Mouse (Mus musculus) olfactory bulb, adult 2 months (tissue): Measurements from ENCODE around the gene Kcnn3. TPM values are rescaled to one million over a fixed set of nuclear protein-coding genes. Genes with fewer than 3 reads are reported as not detected.

ENCODE experiments used
- H3K27ac ChIP-seq: fragments of 200-500 bp; 2 replicates; pipeline ENCODE4 v1.5.1; 2012; ENCODE audit warnings: low read depth, low read length; ENCODE audit not compliant: insufficient read depth
- H3K4me1 ChIP-seq: fragments of 200-500 bp; 2 replicates; pipeline ENCODE4 v1.6.1; 2012; ENCODE audit warnings: low read length; ENCODE audit not compliant: control insufficient read depth, insufficient read depth
- H3K4me3 ChIP-seq: fragments of 200-500 bp; 2 replicates; pipeline ENCODE4 v1.5.1; 2012; ENCODE audit warnings: mild to moderate bottlenecking, low read depth, low read length, moderate library complexity; ENCODE audit not compliant: insufficient read depth
- CTCF ChIP-seq: fragments of 200-500 bp; IDR thresholded peaks from 2 replicates; pipeline ENCODE4 v1.5.1; 2012; ENCODE audit warnings: low read depth, mild to moderate bottlenecking, low read length, moderate library complexity; ENCODE audit not compliant: insufficient read depth
- POLR2A ChIP-seq: fragments of 200-500 bp; IDR thresholded peaks from 2 replicates; pipeline ENCODE4 v1.6.1; 2012; ENCODE audit warnings: mild to moderate bottlenecking, low read depth, low read length, moderate library complexity; ENCODE audit not compliant: insufficient read depth
- WGBS: fragments of 180-500 bp; shearing (Covaris S2); methylation state at CpG from one replicate; pipeline ENCODE4 v1.1.7; 2018; 5-methylcytosine and 5-hydroxymethylcytosine counted together
- polyA plus RNA-seq: library from polyadenylated mRNA; stranded (reverse); fragments of >200 nt; gene quantifications from 2 replicates; pipeline ENCODE4 v1.2.4, GENCODE M21; 2012; ENCODE audit warnings: low replicate concordance; ENCODE audit not compliant: missing spikeins, insufficient read depth, insufficient read length

The Kcnn3 gene
- polyA plus RNA-seq, 1 experiment = not detected

DNA sequence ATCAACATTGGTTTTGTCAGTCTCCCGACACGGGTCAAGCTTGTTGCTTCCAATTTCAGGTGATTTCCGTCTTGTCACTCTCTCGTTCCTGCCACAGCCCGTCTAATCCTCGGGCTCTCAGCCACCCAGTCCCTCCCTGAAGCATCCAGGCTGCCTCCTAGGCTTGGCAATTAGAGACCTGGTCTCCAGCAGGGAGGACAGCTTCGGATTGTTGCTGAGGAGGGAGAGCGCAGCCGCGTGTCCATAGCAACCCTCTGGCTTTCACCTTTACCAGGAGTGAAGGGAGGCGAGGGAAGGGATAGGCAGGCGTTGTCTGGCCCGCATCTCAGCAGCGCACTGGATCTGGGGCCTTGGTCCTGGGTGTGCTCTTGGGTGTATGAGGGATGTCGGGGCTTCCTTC lies 8.6 kb upstream of the Kcnn3 start:
- TF ChIP-seq CTCF (no peak), POLR2A (no peak)
- Histone ChIP-seq H3K4me1 (peaks cover 13% of the 10 kb centered on the region), H3K4me3 (no peak overlapping the region), H3K27ac (no peak overlapping the region)
- WGBS = 28% methylated on average over 15 of the region's 15 CpGs

DNA sequence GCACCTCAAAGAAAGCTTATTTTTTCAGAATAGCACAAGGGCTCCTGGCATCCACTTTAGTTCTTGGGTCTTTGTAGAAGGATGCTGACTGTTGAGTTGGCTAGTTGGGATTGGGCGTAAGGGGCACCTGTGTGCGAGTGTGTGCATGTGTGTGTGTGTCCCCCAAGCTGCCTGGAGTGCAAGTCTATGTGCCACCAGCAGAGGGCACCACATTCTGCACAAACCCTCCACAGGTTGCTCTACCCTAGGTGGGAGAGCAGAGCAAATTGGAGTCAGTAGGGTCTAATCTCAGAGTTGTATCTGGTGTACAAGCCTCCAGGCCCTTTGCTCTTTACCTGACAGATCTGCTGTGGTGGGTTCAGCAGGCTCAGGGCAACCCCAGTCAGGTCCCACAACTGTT lies 7.7 kb upstream of the Kcnn3 start:
- H3K4me1 ChIP-seq = peaks cover 13% of the 10 kb centered on the region
- no peak overlapping the region for H3K27ac ChIP-seq
- no peak overlapping the region for H3K4me3 ChIP-seq
- WGBS = 92% methylated on average over 2 of the region's 2 CpGs
- TF ChIP-seq POLR2A (no peak), CTCF (peak; percentile 42; the same call in 1 of the 2 replicates)

DNA sequence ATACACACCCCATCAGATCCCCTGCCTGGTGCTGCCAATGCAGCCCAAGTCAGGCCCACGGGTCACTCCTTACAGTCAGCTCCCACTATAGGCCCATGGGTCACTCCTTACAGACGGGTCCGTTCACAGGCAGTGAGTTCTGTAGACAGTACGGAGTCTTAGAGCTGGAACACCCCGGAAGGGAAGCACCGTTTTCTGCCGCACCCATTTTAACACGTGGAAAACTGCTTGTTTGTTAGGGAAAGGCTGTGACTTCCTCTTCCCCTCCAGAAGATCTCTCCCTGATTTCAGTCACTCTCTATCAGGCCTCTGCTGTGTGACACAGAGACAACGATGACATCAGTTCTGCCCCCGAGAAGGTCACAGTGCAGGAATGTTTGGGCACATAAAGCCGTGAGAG lies 4.5 kb upstream of the Kcnn3 start:
- H3K27ac ChIP-seq = no peak overlapping the region
- WGBS = 79% methylated on average over 11 of the region's 11 CpGs
- TF ChIP-seq CTCF = no peak
- TF ChIP-seq POLR2A = no peak
- H3K4me1 ChIP-seq = peaks cover 11% of the 10 kb centered on the region
- no peak overlapping the region for H3K4me3 ChIP-seq

DNA sequence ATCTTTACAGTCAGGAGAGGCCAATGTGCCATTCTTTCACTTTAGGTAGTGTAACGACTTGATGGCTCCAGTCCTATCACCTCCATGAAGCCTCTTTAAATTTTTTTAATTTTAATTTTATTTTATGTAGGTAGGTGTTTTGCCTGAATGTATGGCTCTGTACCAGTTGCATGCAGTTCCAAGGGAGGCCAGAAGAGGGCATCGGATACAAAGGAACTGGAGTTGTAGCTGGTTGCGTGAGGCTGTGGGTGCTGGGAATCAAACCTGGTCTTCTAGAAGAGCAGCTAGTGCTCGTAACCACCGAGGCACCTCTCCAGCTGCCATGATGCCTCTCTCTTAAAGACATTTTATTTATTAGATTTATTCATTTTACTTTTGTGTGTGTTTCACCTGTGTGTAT lies 3.6 kb upstream of the Kcnn3 start:
- no peak overlapping the region for H3K27ac ChIP-seq
- H3K4me1 ChIP-seq = peaks cover 17% of the 10 kb centered on the region
- WGBS = 96% methylated on average over 5 of the region's 5 CpGs
- no peak overlapping the region for H3K4me3 ChIP-seq
- no peak for TF ChIP-seq POLR2A

DNA sequence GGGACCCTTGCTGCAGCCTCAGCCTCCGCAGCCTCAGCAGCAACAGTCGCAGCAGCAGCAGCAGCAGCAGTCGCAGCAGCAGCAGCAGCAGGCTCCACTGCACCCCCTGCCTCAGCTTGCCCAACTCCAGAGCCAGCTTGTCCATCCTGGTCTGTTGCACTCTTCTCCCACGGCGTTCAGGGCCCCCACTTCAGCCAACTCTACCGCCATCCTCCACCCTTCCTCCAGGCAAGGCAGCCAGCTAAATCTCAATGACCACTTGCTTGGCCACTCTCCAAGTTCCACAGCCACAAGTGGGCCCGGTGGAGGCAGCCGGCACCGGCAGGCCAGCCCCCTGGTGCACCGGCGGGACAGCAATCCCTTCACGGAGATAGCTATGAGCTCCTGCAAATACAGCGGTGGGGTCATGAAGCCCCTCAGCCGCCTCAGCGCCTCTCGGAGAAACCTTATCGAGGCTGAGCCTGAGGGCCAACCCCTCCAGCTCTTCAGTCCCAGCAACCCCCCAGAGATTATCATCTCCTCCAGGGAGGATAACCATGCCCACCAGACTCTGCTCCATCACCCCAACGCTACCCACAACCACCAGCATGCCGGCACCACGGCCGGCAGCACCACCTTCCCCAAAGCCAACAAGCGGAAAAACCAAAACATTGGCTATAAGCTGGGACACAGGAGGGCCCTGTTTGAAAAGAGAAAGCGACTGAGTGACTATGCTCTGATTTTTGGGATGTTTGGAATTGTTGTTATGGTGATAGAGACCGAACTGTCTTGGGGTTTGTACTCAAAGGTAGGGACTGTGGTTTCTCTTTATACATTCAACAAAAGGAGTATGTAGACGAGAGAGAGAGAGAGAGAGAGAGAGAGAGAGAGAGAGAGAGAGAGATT lies 896 bp downstream of the Kcnn3 start:
- TF ChIP-seq POLR2A (no peak), CTCF (no peak)
- 2% methylated on average over 25 of the region's 25 CpGs for WGBS
- 0 out of 2 replicates have a peak overlapping the region, but pooled peaks have one; percentile 16 for H3K27ac ChIP-seq
- H3K4me3 ChIP-seq = peak overlapping the region; percentile 50
- H3K4me1 ChIP-seq = peaks cover 40% of the 10 kb centered on the region

DNA sequence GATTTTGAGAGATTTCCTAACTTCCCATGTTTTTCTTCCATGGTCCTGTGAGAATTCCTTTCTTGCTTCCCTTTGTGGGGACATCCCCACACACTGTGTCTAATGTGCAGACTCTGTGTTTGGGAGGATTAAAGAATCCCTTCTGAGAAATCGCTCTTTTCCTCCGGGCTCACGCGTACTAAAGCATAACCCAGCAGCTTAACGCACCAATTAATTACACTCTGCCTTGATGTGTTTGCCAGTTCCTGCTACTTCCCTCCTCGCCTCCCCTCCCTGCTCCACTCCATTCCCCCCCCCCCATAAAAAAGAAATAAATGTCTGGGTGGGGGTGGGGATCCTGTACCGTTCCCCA lies 1.5 kb downstream of the Kcnn3 start:
- WGBS = 0% methylated on average over 7 of the region's 7 CpGs
- Histone ChIP-seq H3K27ac (no peak overlapping the region; the same call in 1 of the 2 replicates), H3K4me1 (peaks cover 41% of the 10 kb centered on the region), H3K4me3 (peak overlapping the region; percentile 51)
- TF ChIP-seq CTCF (no peak), POLR2A (no peak)

DNA sequence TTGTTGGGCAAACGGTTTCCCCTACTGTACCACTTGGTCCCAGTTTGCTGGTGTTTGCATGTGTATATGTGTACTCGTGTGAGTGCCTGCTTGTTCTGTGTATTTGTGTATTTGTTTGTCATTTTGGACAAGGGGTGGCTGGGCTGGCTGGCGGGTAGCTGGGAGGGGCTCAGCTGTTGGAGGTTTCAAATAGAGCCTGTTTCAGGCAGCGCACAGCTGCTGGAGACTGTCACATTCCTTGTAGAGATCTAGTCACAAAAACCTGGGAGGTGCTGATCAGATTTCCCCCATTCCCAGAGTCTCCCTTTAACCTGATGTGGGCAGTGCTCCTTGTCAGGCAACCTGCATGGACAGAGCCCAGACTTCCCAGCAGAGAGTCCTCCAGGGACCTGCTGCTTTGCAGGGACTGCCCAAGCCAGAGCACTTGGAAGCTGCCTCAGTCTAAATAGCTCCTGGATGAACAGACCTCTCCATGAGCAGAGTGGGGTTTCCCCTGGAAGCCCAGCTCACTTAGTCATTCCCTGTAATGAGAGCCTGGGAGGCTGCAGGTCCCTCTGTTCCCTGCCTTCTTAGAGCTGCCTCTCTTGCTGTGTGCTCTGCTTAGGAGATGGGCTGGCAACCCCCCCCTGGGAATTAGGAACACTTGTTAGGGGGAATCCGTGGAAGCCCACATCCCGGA lies 2.6 kb downstream of the Kcnn3 start:
- Histone ChIP-seq H3K4me1 (peaks cover 47% of the 10 kb centered on the region), H3K27ac (0 out of 2 replicates have a peak overlapping the region, but pooled peaks have one; percentile 15)
- TF ChIP-seq POLR2A (no peak), CTCF (no peak)

DNA sequence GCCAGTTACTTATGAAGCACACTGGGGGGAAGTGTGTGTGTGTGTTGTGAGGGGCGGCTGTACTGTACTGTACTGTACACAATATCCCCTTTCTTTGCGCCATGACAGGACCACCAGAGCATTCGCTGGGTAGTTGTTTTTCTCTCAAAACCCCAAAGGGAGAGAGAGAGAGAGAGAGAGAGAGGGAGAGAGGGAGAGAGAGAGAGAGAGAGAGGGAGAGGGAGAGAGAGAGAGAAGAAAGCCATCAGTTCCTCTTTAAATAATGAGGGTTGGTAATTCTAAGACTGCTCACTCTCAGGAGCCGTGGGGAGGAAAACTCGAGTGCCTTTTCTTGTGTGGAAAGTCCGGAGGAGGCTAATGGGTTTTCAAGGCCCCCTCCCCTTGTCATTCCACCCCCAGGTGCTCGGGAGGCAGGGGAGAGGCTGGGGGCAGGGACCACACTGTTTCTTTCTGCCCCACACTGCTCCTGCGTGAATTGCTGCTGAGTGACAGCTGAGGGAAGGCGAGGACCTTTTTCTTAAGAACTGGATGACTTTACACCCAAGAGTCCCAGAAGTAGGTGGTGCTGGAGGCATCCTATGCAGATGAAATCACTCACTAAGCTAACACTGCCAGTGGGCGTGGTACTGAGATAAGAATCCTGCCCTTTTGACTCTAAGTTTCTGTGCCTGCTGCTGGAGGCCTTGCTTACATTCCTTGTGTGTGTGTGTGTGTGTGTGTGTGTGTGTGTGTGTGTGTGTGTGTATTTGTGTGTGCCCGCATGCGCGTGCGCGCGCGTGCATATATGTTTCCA lies 6.5 kb downstream of the Kcnn3 start:
- no peak overlapping the region for H3K27ac ChIP-seq
- TF ChIP-seq POLR2A (no peak), CTCF (no peak)
- H3K4me1 ChIP-seq = peaks cover 34% of the 10 kb centered on the region
- H3K4me3 ChIP-seq = no peak overlapping the region
- WGBS = 56% methylated on average over 17 of the region's 17 CpGs

More for the DNA sequence above, 2.6 kb downstream of the Kcnn3 start:
- 11% methylated on average over 6 of the region's 6 CpGs for WGBS
- H3K4me3 ChIP-seq = peak overlapping the region; percentile 51

DNA sequence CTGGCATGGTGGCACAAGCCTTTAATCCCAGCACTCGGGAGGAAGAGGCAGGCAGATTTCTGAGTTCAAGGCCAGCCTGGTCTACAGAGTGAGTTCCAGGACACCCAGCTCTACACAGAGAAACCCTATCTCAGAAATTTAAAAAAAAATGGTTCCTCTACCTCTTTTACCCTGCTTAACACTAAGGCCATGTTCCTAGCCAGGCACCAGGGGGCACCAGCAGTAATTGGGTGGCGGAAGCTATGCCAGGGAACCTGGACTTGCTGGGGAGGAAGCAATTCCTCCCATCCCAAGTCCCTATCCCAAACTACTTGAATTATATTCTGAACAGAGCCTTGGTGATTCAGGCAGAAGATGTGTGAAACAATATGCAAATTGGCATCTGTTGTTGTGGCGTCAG lies 9.8 kb downstream of the Kcnn3 start:
- H3K4me1 ChIP-seq = peaks cover 16% of the 10 kb centered on the region
- no peak overlapping the region for H3K4me3 ChIP-seq
- no peak overlapping the region for H3K27ac ChIP-seq
- TF ChIP-seq POLR2A (no peak), CTCF (no peak)
- 84% methylated on average over 3 of the region's 3 CpGs for WGBS
